Mouse (Mus musculus) layer of hippocampus, postnatal 25 days (tissue): ENCODE measurements around the gene Olfr490. TPM values are rescaled to one million over a fixed set of nuclear protein-coding genes. Genes with fewer than 3 reads are reported as not detected.

Source experiments
- DNase-seq, 2 experiments: peaks; one replicate each; pipeline ENCODE4 v3.0.0; 2022; ENCODE audit warnings: mixed read lengths in 2 of 2, low spot score in 1 of 2; ENCODE audit errors: extremely low spot score in 1 of 2
- total RNA-seq, 2 experiments: library from RNA; stranded (reverse); gene quantifications; 2 replicates each; pipeline ENCODE4 v1.2.3; 2021

The Olfr490 gene
- total RNA-seq, result not detected

DNA sequence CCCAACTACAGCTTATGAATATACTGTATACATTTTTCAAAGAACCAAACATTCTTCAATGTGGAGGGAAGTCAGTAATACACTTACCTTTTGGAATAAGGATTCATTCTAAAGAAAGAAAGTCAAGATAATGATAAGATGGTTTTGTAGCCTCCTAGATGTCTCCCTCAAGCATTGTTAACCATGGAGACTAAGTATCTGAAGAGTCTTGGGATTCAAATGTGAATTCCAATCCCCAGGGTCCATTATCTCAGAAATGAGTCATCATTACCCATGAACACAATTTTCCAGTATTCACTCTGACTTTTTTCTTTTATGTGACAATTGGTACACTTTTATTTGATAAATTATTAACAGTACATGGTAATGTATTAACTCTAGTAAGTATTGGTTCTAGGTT is at the start of gene Olfr490:
TSS of gene Olfr490 (minus strand) at position 101 of the 400 bp plus-strand sequence.
- DNase-seq, result no peak

DNA sequence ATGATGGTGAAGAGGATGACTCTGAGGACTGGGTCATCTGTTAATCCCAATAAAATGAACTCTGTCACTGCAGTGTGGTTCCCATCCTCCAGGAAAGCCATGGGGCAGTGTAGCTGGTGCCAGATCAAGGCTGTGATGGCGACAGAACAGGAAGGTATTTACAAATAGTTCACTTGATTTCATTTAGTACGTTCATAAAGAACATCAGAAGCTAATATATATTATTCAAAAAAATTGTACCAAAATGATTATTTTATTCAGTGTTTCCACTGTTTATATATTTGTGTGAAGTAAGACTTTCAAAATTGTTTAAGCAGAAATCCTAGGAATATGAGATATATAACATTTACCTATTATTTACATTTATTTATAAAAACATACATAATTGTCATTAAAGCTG is 34.8 kb upstream of the Olfr490 start, which contains the start of gene Olfr492:
TSS of gene Olfr492 (minus strand) at position 101 of the 400 bp plus-strand sequence.
- DNase-seq, result no peak

DNA sequence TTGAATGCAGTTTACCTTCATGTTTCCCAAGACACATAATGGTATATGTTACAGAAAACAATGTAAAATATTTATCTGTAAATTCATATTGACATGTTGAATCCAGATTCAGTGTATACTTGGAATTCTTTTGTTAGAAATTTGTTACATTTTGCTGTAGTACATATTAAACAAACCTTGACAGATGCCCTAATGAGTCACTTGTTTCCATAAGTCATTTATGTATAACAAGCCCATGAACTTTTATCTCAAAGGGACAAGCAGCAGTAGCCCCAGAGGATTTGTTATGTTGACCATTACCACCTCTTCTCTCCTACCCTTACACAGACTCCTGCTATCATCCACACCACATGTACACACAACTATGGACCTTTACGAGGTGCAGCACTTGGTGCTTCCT is 24.4 kb upstream of the Olfr490 start, which contains the start of gene Olfr491:
TSS of gene Olfr491 (plus strand) at position 301 of the 400 bp plus-strand sequence.
- DNase-seq, result no peak

DNA sequence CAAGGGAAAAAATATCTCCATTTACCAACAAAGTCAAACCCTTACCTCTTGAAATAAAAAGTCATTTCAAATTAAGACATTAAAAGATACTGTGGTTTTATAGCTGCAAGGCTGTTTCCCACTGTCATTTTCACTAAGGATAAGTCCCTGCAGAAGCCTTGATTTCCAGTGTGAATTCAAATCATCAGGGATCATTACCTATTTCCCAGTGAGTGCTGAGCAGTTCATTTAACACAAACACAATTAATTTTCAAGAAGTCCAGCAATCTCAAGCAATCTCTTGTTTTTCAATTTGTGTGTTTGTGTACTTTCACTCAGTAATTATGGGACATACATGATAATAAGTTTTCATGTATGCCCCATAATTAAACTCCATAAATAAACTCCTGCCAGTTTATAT is 30.5 kb downstream of the Olfr490 start, which contains the start of gene Olfr488:
TSS of gene Olfr488 (minus strand) at position 101 of the 400 bp plus-strand sequence.
- DNase-seq, result no peak

Other genes with a start within 250 kb of the Olfr490 start
- gene Olfr479, start 238.2 kb downstream of the Olfr490 start, total RNA-seq, result not detected
- not detected for gene Olfr480, start 221.6 kb downstream of the Olfr490 start, total RNA-seq
- gene Olfr481, start 209.1 kb downstream of the Olfr490 start, total RNA-seq, result not detected
- 1 to 10 TPM; 1.6 to 1.8 TPM for gene Olfr482, start 191.3 kb downstream of the Olfr490 start, total RNA-seq
- not detected for gene Olfr483, start 188.1 kb downstream of the Olfr490 start, total RNA-seq
- gene Olfr484, start 161.5 kb downstream of the Olfr490 start, total RNA-seq, result not detected
- not detected for gene Olfr485, start 129.1 kb downstream of the Olfr490 start, total RNA-seq
- gene Olfr486, start 116.2 kb downstream of the Olfr490 start, total RNA-seq, result not detected
- not detected for gene Olfr487, start 74.3 kb downstream of the Olfr490 start, total RNA-seq
- not detected for gene Olfr488, start 30.6 kb downstream of the Olfr490 start, total RNA-seq
- gene Olfr491, start 24.5 kb upstream of the Olfr490 start, total RNA-seq, result not detected
- not detected for gene Olfr492, start 34.7 kb upstream of the Olfr490 start, total RNA-seq
- not detected for gene Olfr493, start 58.0 kb upstream of the Olfr490 start, total RNA-seq
- gene Olfr494, start 76.4 kb upstream of the Olfr490 start, total RNA-seq, result not detected
- not detected for gene Olfr495, start 104.2 kb upstream of the Olfr490 start, total RNA-seq
- gene Olfr497, start 131.5 kb upstream of the Olfr490 start, total RNA-seq, result not detected
- not detected for gene Olfr498, start 176.4 kb upstream of the Olfr490 start, total RNA-seq
- gene Olfr502, start 236.1 kb upstream of the Olfr490 start, total RNA-seq, result not detected